Mouse (Mus musculus) spleen, adult 2 months (tissue): Measurements from ENCODE around the gene Lilr4b.

Experiments used
- CTCF ChIP-seq: fragments of 200-500 bp; IDR thresholded peaks from 2 replicates; pipeline ENCODE4 v1.5.1; 2011; ENCODE audit warnings: mild to moderate bottlenecking, inconsistent platforms; ENCODE audit not compliant: insufficient read depth, insufficient read length, insufficient replicate concordance; ENCODE audit errors: extremely low read depth
- POLR2A ChIP-seq: fragments of 200-500 bp; IDR thresholded peaks from 2 replicates; pipeline ENCODE4 v1.6.1; 2011; ENCODE audit warnings: low read depth, low read length, inconsistent platforms

- TF ChIP-seq CTCF (no peak), POLR2A (no peak)
Measured at GRCm38 (mm10) chr10:51526633-51527032, 46.2 kb downstream of the Lilr4b start.
